Mouse (Mus musculus): ENCODE data around the gene Ndel1.

Ndel1 gene

GRCm38 (mm10) chr11:68778855-68779254 lies 92.8 kb downstream of the Ndel1 start:
- no peak for DNase-seq (ENCODE audit: low spot score)

GRCm38 (mm10) chr11:68777933-68778332 lies 93.7 kb downstream of the Ndel1 start:
- no peak for DNase-seq (ENCODE audit: low spot score)

GRCm38 (mm10) chr11:68776147-68776655 lies 95.5 kb downstream of the Ndel1 start:
- no peak for DNase-seq (ENCODE audit: low spot score)
